Comparison of ENCODE assay signal across 17 mouse cellular contexts in genomic region chr1:194341758-194342157, GRCm38 (mm10).
A peak's percentile ranks its signal among the peaks of the same experiment; 100 is the strongest.
DNase-seq lines count a peak whose midpoint lies in the region; ATAC-seq lines count a peak whose summit lies in the region.
"Had no signal": no experiment of that assay in that cellular context is flagged by ENCODE, and none has a peak within 500 bp of the region (broad histone marks: within the 10 kb centered on the region; RNA-seq: fewer than 3 reads in every experiment).

No protein-coding gene starts in this region.

- no peaks in the 10 kb centered on the region for H3K9me3 ChIP-seq in forebrain, embryonic 11.5 days (ENCODE audit: control insufficient read depth, low read length)
- H3K9me3 ChIP-seq in forebrain, embryonic 15.5 days, result no peaks in the 10 kb centered on the region
- H3K9me3 ChIP-seq in kidney, embryonic 16.5 days (ENCODE audit: low read length), result no peaks in the 10 kb centered on the region
- no peaks in the 10 kb centered on the region for H3K9me3 ChIP-seq in midbrain, embryonic 14.5 days (ENCODE audit: control insufficient read depth, low read length)
- no peaks in the 10 kb centered on the region for H3K9me3 ChIP-seq in midbrain, embryonic 11.5 days (ENCODE audit: control insufficient read depth, low read length)
- H3K9me3 ChIP-seq: embryonic facial prominence, embryonic 13.5 days; forebrain, embryonic 13.5 days; heart, embryonic 12.5 days had no signal

- no peak overlapping the region for H3K4me2 ChIP-seq in forebrain, embryonic 11.5 days (ENCODE audit: low read depth, low read length, severe bottlenecking)
- no peak overlapping the region for H3K4me2 ChIP-seq in forebrain, embryonic 15.5 days (replicated peaks)
- no peak overlapping the region for H3K4me2 ChIP-seq in kidney, embryonic 16.5 days (replicated peaks; ENCODE audit: low read depth, low read length)
- H3K4me2 ChIP-seq in midbrain, embryonic 14.5 days (ENCODE audit: low read length), result no peak overlapping the region
- H3K4me2 ChIP-seq in midbrain, embryonic 11.5 days, result no peak overlapping the region
- H3K4me2 ChIP-seq: embryonic facial prominence, embryonic 13.5 days; forebrain, embryonic 13.5 days; heart, embryonic 12.5 days had no signal

- no peaks in the 10 kb centered on the region for H3K4me1 ChIP-seq in forebrain, embryonic 11.5 days (replicated peaks; ENCODE audit: control insufficient read depth, insufficient read depth, low read length)
- H3K4me1 ChIP-seq in forebrain, embryonic 15.5 days, result peaks cover 10% of the 10 kb centered on the region; the same call in 1 of the 2 replicates
- 0 out of 2 replicates have a peak, but pooled peaks cover 2% of the 10 kb centered on the region for H3K4me1 ChIP-seq in kidney, embryonic 16.5 days (ENCODE audit: insufficient read depth, low read length)
- H3K4me1 ChIP-seq in midbrain, embryonic 14.5 days (ENCODE audit: control insufficient read depth, insufficient read depth, low read length), result peaks cover 11% of the 10 kb centered on the region
- peaks cover 2% of the 10 kb centered on the region; the same call in 1 of the 2 replicates for H3K4me1 ChIP-seq in midbrain, embryonic 11.5 days (ENCODE audit: control insufficient read depth, insufficient read depth, low read length)
- H3K4me1 ChIP-seq: heart, embryonic 12.5 days had no signal

- H3K27me3 ChIP-seq in forebrain, embryonic 11.5 days (ENCODE audit: control insufficient read depth, insufficient read depth, low read length), result no peaks in the 10 kb centered on the region
- no peaks in the 10 kb centered on the region for H3K27me3 ChIP-seq in forebrain, embryonic 15.5 days
- no peaks in the 10 kb centered on the region for H3K27me3 ChIP-seq in kidney, embryonic 16.5 days (ENCODE audit: insufficient read depth, low read length)
- no peaks in the 10 kb centered on the region for H3K27me3 ChIP-seq in midbrain, embryonic 14.5 days (ENCODE audit: control insufficient read depth, insufficient read depth, low read length)
- no peaks in the 10 kb centered on the region for H3K27me3 ChIP-seq in midbrain, embryonic 11.5 days (ENCODE audit: control insufficient read depth, insufficient read depth, low read length)
- H3K27me3 ChIP-seq: embryonic facial prominence, embryonic 13.5 days; forebrain, embryonic 13.5 days had no signal

- H3K27ac ChIP-seq in forebrain, embryonic 11.5 days (ENCODE audit: low read depth, low read length), result no peak overlapping the region
- H3K27ac ChIP-seq in forebrain, embryonic 15.5 days (replicated peaks), result no peak overlapping the region
- no peak overlapping the region for H3K27ac ChIP-seq in kidney, embryonic 16.5 days (ENCODE audit: low read length)
- peak overlapping the region; percentile 47; the same call in 1 of the 2 replicates for H3K27ac ChIP-seq in midbrain, embryonic 14.5 days (replicated peaks; ENCODE audit: low read depth, low read length)
- H3K27ac ChIP-seq in midbrain, embryonic 11.5 days (ENCODE audit: low read depth, low read length), result no peak overlapping the region
- H3K27ac ChIP-seq: embryonic facial prominence, embryonic 13.5 days; forebrain, embryonic 13.5 days had no signal

- H3K4me3 ChIP-seq in forebrain, embryonic 11.5 days (ENCODE audit: low read depth, low read length), result no peak overlapping the region
- H3K4me3 ChIP-seq in forebrain, embryonic 15.5 days, result no peak overlapping the region
- no peak overlapping the region for H3K4me3 ChIP-seq in kidney, embryonic 16.5 days (ENCODE audit: low read length)
- no peak overlapping the region for H3K4me3 ChIP-seq in midbrain, embryonic 14.5 days (replicated peaks; ENCODE audit: low read depth, low read length)
- no peak overlapping the region for H3K4me3 ChIP-seq in midbrain, embryonic 11.5 days (ENCODE audit: low read depth, low read length)
- H3K4me3 ChIP-seq: embryonic facial prominence, embryonic 13.5 days; forebrain, embryonic 13.5 days; heart, embryonic 12.5 days had no signal

- WGBS in forebrain, embryonic 11.5 days, result 52% methylated on average over 3 of the region's 3 CpGs
- WGBS in forebrain, embryonic 15.5 days, result 28% methylated on average over 3 of the region's 3 CpGs
- WGBS in kidney, embryonic 16.5 days, result 31% methylated on average over 3 of the region's 3 CpGs
- 29% methylated on average over 3 of the region's 3 CpGs for WGBS in midbrain, embryonic 14.5 days
- 57% methylated on average over 3 of the region's 3 CpGs for WGBS in midbrain, embryonic 11.5 days

- DNase-seq in forebrain, embryonic 11.5 days (ENCODE audit: low spot score), result no peak
- DNase-seq in kidney, adult 11 months, result no peak
- peak; percentile 24 for DNase-seq in midbrain, embryonic 14.5 days
- no peak for DNase-seq in midbrain, embryonic 11.5 days (ENCODE audit: low spot score, missing footprints)
- no peak for DNase-seq in neural tube, embryonic 10.5 days (ENCODE audit: extremely low spot score, low spot score)
- DNase-seq: adrenal gland, adult 2 months; adrenal gland, postnatal 25 days; B cell, adult 2 months; gastrocnemius, postnatal 25 days had no signal

- H3K9ac ChIP-seq in forebrain, embryonic 11.5 days (ENCODE audit: low read length), result no peak overlapping the region
- no peak overlapping the region for H3K9ac ChIP-seq in forebrain, embryonic 15.5 days (replicated peaks)
- no peak overlapping the region for H3K9ac ChIP-seq in kidney, embryonic 16.5 days (replicated peaks; ENCODE audit: low read length)
- no peak overlapping the region for H3K9ac ChIP-seq in midbrain, embryonic 14.5 days (replicated peaks; ENCODE audit: low read length)
- no peak overlapping the region for H3K9ac ChIP-seq in midbrain, embryonic 11.5 days (ENCODE audit: low read length)
- H3K9ac ChIP-seq: embryonic facial prominence, embryonic 13.5 days; forebrain, embryonic 13.5 days; heart, embryonic 12.5 days had no signal

- no peaks in the 10 kb centered on the region for H3K36me3 ChIP-seq in forebrain, embryonic 11.5 days (ENCODE audit: control insufficient read depth, insufficient read depth, low read length)
- H3K36me3 ChIP-seq in forebrain, embryonic 15.5 days, result no peaks in the 10 kb centered on the region
- no peaks in the 10 kb centered on the region for H3K36me3 ChIP-seq in kidney, embryonic 16.5 days (ENCODE audit: insufficient read depth, low read length)
- no peaks in the 10 kb centered on the region for H3K36me3 ChIP-seq in midbrain, embryonic 14.5 days (ENCODE audit: control insufficient read depth, insufficient read depth, low read length)
- H3K36me3 ChIP-seq in midbrain, embryonic 11.5 days (ENCODE audit: control insufficient read depth, insufficient read depth, low read length), result no peaks in the 10 kb centered on the region
- H3K36me3 ChIP-seq: embryonic facial prominence, embryonic 13.5 days; heart, embryonic 12.5 days had no signal

- 0 out of 2 replicates have a peak, but pooled peaks have one; percentile 48 for ATAC-seq in forebrain, embryonic 11.5 days (replicated peaks; ENCODE audit: low FRiP score)
- ATAC-seq in forebrain, embryonic 15.5 days (replicated peaks), result no peak
- ATAC-seq in kidney, embryonic 16.5 days (ENCODE audit: low FRiP score, low TSS enrichment), result peak; percentile 81
- no peak for ATAC-seq in midbrain, embryonic 14.5 days (ENCODE audit: low FRiP score, low TSS enrichment)
- ATAC-seq in midbrain, embryonic 11.5 days (ENCODE audit: low FRiP score), result no peak
- ATAC-seq: CD4-positive, CD25-positive, alpha-beta regulatory T cell, adult 4 months; forebrain, embryonic 13.5 days; hindbrain, embryonic 16.5 days; inflammation-experienced regulatory T-cells, adult 6 months had no signal

Comparison
In these comparisons a context has a peak if more than half of its experiments do, and no peak if none do; other contexts are left out.
1. ATAC-seq: peak in forebrain, embryonic 11.5 days (single experiment) and kidney, embryonic 16.5 days (single experiment); none in forebrain, embryonic 15.5 days (single experiment), midbrain, embryonic 14.5 days (single experiment) and midbrain, embryonic 11.5 days (single experiment).